Mouse (Mus musculus): Measurements from ENCODE around the gene Rnaset2a. TPM values are rescaled to one million over a fixed set of nuclear protein-coding genes. Genes with fewer than 3 reads are reported as not detected.
"Not testable (repeated sequence)": the region's sequence is repeated elsewhere in the genome, so short reads cannot be mapped to it uniquely, and the experiment has no call there.

Gene Rnaset2a
- polyA plus RNA-seq, 1 experiment from 2014 or later: 24.4 TPM

DNA sequence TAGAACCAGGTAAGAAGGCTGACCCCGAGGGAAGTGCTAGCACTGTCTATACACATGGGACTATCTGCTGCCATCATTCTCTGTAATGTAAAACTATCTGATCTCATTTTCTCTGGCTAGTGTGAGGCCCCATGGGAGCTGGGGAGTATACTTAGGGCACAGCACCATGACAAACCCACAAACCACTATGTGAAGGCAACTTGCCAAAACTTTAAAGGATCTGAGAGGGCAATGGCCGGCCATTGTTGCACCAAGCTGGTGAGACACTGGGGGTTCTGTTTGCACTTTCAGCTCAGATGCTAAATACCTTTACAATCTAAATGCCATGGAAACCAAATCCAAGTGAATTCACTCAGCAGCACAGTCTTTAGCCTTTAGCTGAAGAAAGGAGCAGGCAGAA, 78.0 kb downstream of the Rnaset2a start:
- H3K9ac ChIP-seq; H3K4me1 ChIP-seq; H3K4me3 ChIP-seq; ATAC-seq (ENCODE audit: low FRiP score, low read depth); H3K27me3 ChIP-seq; H3K9me3 ChIP-seq; H3K27ac ChIP-seq; H3K4me2 ChIP-seq (replicated peaks); H3K36me3 ChIP-seq: not testable (repeated sequence)
- 85% methylated on average over 2 of the region's 2 CpGs for WGBS

Other genes starting within 250 kb of the Rnaset2a start
- 0.46 and 0.64 TPM in 2 replicates for gene Tagap, start 222.1 kb downstream of the Rnaset2a start, polyA plus RNA-seq (2015; fragmentation: Nextera tagmentation; extraction: Ambion mirVana)
- 55.0 and 55.9 TPM in 2 replicates for gene Rsph3a, start 202.5 kb downstream of the Rnaset2a start, polyA plus RNA-seq (2015; fragmentation: Nextera tagmentation; extraction: Ambion mirVana)
- 0.08 and 0.22 TPM in 2 replicates for gene Gm49673, start 309 bp downstream of the Rnaset2a start, polyA plus RNA-seq (2015; fragmentation: Nextera tagmentation; extraction: Ambion mirVana)
- gene Fgfr1op, start 17.4 kb upstream of the Rnaset2a start, polyA plus RNA-seq (2015; fragmentation: Nextera tagmentation; extraction: Ambion mirVana): 35.7 and 37.8 TPM in 2 replicates
- 0.15 TPM in 1 of 2 replicates, not detected in the other for gene Ccr6, start 87.9 kb upstream of the Rnaset2a start, polyA plus RNA-seq (2015; fragmentation: Nextera tagmentation; extraction: Ambion mirVana)
- gene Mpc1, start 134.8 kb upstream of the Rnaset2a start, polyA plus RNA-seq (2015; fragmentation: Nextera tagmentation; extraction: Ambion mirVana): 145 and 158 TPM in 2 replicates
- 60.9 and 66.4 TPM in 2 replicates for gene Sft2d1, start 163.0 kb upstream of the Rnaset2a start, polyA plus RNA-seq (2015; fragmentation: Nextera tagmentation; extraction: Ambion mirVana)
- 0.38 and 0.50 TPM in 2 replicates for gene Prr18, start 189.4 kb upstream of the Rnaset2a start, polyA plus RNA-seq (2015; fragmentation: Nextera tagmentation; extraction: Ambion mirVana)
- 1.1 and 1.3 TPM in 2 replicates for gene T2, start 207.9 kb upstream of the Rnaset2a start, polyA plus RNA-seq (2015; fragmentation: Nextera tagmentation; extraction: Ambion mirVana)